Mouse (Mus musculus) liver, postnatal 0 days (tissue): ENCODE measurements around the gene Rbm33. TPM values are rescaled to one million over a fixed set of nuclear protein-coding genes. Genes with fewer than 3 reads are reported as not detected.
A peak's percentile ranks its signal among the peaks of the same experiment; 100 is the strongest.

ENCODE experiments used
- ATAC-seq: fragments of 200-750 bp; cut with Nextera tagmentation; 2 replicates; pipeline ENCODE4 v1.8.0; 2017; ENCODE audit warnings: mild to moderate bottlenecking, moderate library complexity
- DNase-seq: peaks from one replicate; pipeline ENCODE4 v3.0.0-alpha.2; 2016
- H3K27ac ChIP-seq: fragments of 300-500 bp; sonication (generic); 2 replicates; pipeline ENCODE4 v1.5.1; 2014; ENCODE audit warnings: antibody characterized with exemption, moderate library complexity, mild to moderate bottlenecking, low read depth
- H3K27me3 ChIP-seq: fragments of 300-500 bp; sonication (generic); 2 replicates; pipeline ENCODE4 v1.6.1; 2014; ENCODE audit warnings: low read length, control low read depth, mixed read lengths; ENCODE audit not compliant: insufficient read depth
- H3K36me3 ChIP-seq: fragments of 300-500 bp; sonication (generic); replicated peaks from 2 replicates; pipeline ENCODE4 v1.6.1; 2014; ENCODE audit warnings: mild to moderate bottlenecking, control low read depth, low read length, moderate library complexity, mixed read lengths; ENCODE audit not compliant: insufficient read depth
- H3K4me1 ChIP-seq: fragments of 300-500 bp; sonication (generic); 2 replicates; pipeline ENCODE4 v1.6.1; 2014; ENCODE audit warnings: antibody characterized with exemption, mild to moderate bottlenecking, control low read depth; ENCODE audit not compliant: insufficient read depth
- H3K4me2 ChIP-seq: fragments of 300-500 bp; sonication (generic); 2 replicates; pipeline ENCODE4 v1.6.1; 2014; ENCODE audit warnings: low read depth, mild to moderate bottlenecking, low read length, moderate library complexity, mixed read lengths
- H3K4me3 ChIP-seq: fragments of 300-500 bp; sonication (generic); 2 replicates; pipeline ENCODE4 v1.5.1; 2014; ENCODE audit warnings: low read depth, low read length
- H3K9ac ChIP-seq: fragments of 300-500 bp; sonication (generic); replicated peaks from 2 replicates; pipeline ENCODE4 v1.6.1; 2014; ENCODE audit warnings: mild to moderate bottlenecking, moderate library complexity
- H3K9me3 ChIP-seq: fragments of 300-500 bp; sonication (generic); 2 replicates; pipeline ENCODE4 v1.6.1; 2016; ENCODE audit warnings: mild to moderate bottlenecking, control low read depth, low read length, mixed read lengths
- CTCF ChIP-seq: sonication (generic); IDR thresholded peaks from 2 replicates; pipeline ENCODE4 v1.5.1; 2016; ENCODE audit warnings: antibody characterized with exemption, low read depth
- EP300 ChIP-seq: IDR thresholded peaks from 2 replicates; pipeline ENCODE4 v1.6.1; 2016; ENCODE audit warnings: antibody characterized with exemption, low read depth, mild to moderate bottlenecking
- WGBS: fragments of 180-500 bp; shearing (Covaris S2); extraction: QIAGEN DNeasy Blood & Tissue Kit; methylation state at CpG from one replicate; pipeline ENCODE4 v1.1.7; 2014; ENCODE audit not compliant: insufficient replicate concordance; 5-methylcytosine and 5-hydroxymethylcytosine counted together
- polyA plus RNA-seq: library from polyadenylated mRNA; unstranded; fragments of >200 nt; fragmentation: Nextera tagmentation; extraction: Ambion mirVana; gene quantifications from 2 replicates; pipeline ENCODE4 v1.2.1, GENCODE M21; 2015

Rbm33 gene
- polyA plus RNA-seq, 1 experiment from 2014 or later, result 4.4 TPM

DNA sequence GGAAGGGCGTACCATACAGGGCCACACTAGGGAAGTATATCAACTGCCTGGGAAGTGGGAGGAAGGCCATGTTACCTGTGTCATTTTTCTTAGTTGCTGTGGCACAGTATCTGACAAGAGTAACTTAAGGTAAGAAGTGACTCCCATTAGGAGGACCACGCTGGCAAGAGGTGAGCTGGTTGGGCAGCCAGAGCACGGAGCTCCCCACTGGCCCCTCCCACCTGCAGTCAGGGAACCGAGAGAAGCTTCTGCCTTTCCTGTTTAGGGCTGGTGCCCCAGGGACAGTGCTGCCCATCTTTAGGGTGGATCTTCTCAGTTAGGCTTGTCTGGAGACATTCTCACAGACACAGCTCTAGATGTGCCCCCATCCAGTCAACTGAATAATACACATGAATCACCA is 106.9 kb downstream of the Rbm33 start:
- 57% methylated on average over 4 of the region's 4 CpGs for WGBS
- peaks cover 7% of the 10 kb centered on the region for H3K36me3 ChIP-seq
- no peak overlapping the region for H3K27ac ChIP-seq
- TF ChIP-seq CTCF, result no peak
- TF ChIP-seq EP300, result no peak
- DNase-seq, result no peak
- H3K4me1 ChIP-seq, result no peaks in the 10 kb centered on the region
- H3K4me2 ChIP-seq, result no peak overlapping the region
- no peaks in the 10 kb centered on the region for H3K27me3 ChIP-seq
- no peak overlapping the region for H3K9ac ChIP-seq
- H3K4me3 ChIP-seq, result no peak overlapping the region
- ATAC-seq, result no peak
- no peaks in the 10 kb centered on the region for H3K9me3 ChIP-seq

- no peaks in the 10 kb centered on the region for H3K9me3 ChIP-seq
- no peaks in the 10 kb centered on the region for H3K4me1 ChIP-seq
- H3K27ac ChIP-seq, result no peak overlapping the region
- ATAC-seq (no peak), DNase-seq (no peak)
- H3K9ac ChIP-seq, result no peak overlapping the region
- no peak overlapping the region for H3K4me3 ChIP-seq
- H3K4me2 ChIP-seq, result no peak overlapping the region
- WGBS, result 78% methylated on average over 9 of the region's 9 CpGs
- H3K27me3 ChIP-seq, result no peaks in the 10 kb centered on the region
- H3K36me3 ChIP-seq, result no peaks in the 10 kb centered on the region
- TF ChIP-seq CTCF (no peak), EP300 (no peak)
Observed at GRCm38 (mm10) chr5:28425926-28426325, 109.0 kb downstream of the Rbm33 start.

DNA sequence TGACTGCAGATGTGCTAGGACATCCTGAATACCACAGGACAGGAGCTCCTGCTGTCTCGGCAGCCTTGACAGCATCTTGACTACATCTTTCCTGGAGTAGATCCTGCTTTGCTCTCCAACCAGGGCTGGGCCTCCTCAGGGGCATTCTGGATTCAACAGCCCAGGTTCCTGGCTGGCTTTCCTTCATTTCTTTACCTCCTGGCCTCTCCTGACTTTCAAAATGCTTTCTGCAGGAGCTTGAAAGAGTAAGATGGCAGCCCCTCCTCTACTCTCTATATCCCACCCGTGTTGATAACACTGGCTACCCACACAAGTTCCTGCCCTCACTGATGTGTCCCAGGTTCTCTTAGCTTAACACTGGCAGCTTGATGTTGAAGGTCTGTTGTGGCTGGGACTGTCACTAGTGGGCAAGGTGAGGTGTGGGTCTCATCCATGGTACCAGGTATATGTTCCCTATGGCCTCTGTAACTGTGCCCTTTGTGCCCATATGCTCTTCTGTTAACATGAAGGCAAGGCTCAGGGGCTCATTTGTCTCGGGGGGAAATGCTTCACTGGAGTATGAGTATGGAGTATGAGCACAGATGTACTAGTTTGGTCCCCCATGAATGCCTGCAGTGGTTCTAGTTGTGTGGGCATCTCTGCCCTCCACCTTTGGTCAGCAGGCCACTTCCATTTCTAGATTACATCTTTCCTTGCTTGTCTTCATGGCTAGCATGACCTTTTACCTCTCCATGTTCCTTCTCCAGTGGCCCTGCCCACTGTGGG is 133.4 kb downstream of the Rbm33 start:
- no peak overlapping the region for H3K4me3 ChIP-seq
- 0 out of 2 replicates have a peak, but pooled peaks cover 4% of the 10 kb centered on the region for H3K27me3 ChIP-seq

DNA sequence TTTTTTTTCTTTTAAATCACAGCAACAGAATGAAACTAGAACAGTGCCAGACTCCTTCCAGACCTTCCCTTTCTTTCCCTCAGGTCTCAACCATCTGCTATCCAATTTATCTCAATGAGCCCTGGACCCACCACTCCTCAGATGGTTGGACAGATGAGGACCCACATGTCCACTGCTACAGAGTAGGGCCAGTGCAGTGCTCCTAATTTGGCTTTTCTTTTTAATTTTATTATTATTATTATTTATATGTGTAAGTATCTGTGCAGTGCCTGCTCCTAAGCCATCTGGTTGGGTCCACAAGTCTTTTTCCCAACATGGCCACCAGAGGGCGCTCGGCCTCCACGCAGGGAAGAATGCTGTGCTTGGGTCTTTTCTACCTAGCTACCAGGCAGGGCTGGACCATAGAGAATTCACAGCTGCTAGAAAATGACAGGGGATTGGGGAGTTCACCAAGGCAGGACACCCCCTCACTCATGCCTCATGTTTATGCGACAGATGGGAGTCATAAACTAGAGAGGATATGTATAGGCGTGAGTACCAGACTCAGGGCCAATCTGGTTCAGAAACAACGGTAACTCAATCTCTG is 134.2 kb downstream of the Rbm33 start:
- no peaks in the 10 kb centered on the region for H3K9me3 ChIP-seq
- TF ChIP-seq EP300 (no peak), CTCF (peak; percentile 97)
- no peaks in the 10 kb centered on the region for H3K4me1 ChIP-seq
- no peak overlapping the region for H3K4me2 ChIP-seq
- H3K27me3 ChIP-seq, result peaks cover 6% of the 10 kb centered on the region; the same call in 1 of the 2 replicates
- WGBS, result 29% methylated on average over 6 of the region's 6 CpGs
- no peak overlapping the region for H3K4me3 ChIP-seq
- H3K27ac ChIP-seq, result no peak overlapping the region
- no peaks in the 10 kb centered on the region for H3K36me3 ChIP-seq
- peak; percentile 82 for DNase-seq
- no peak for ATAC-seq
- no peak overlapping the region for H3K9ac ChIP-seq

More for the DNA sequence above, 133.4 kb downstream of the Rbm33 start:
- 44% methylated on average over 3 of the region's 3 CpGs for WGBS
- no peak overlapping the region for H3K4me2 ChIP-seq
- ATAC-seq, result no peak
- H3K9me3 ChIP-seq, result no peaks in the 10 kb centered on the region
- no peaks in the 10 kb centered on the region for H3K4me1 ChIP-seq
- H3K36me3 ChIP-seq, result no peaks in the 10 kb centered on the region
- no peak overlapping the region for H3K9ac ChIP-seq
- no peak for TF ChIP-seq CTCF
- TF ChIP-seq EP300, result no peak
- peak; percentile 6 for DNase-seq
- no peak overlapping the region for H3K27ac ChIP-seq

- H3K4me2 ChIP-seq, result no peak overlapping the region
- peaks cover 20% of the 10 kb centered on the region for H3K27me3 ChIP-seq
- no peak overlapping the region for H3K27ac ChIP-seq
- H3K9me3 ChIP-seq, result no peaks in the 10 kb centered on the region
- ATAC-seq (no peak), DNase-seq (no peak)
- H3K36me3 ChIP-seq, result no peaks in the 10 kb centered on the region
- WGBS, result 68% methylated on average over 5 of the region's 5 CpGs
- TF ChIP-seq EP300, result no peak
- TF ChIP-seq CTCF, result no peak
- no peak overlapping the region for H3K9ac ChIP-seq
- H3K4me1 ChIP-seq, result no peaks in the 10 kb centered on the region
- no peak overlapping the region for H3K4me3 ChIP-seq
Observed at GRCm38 (mm10) chr5:28453086-28453485, 136.2 kb downstream of the Rbm33 start.

- H3K9me3 ChIP-seq, result no peaks in the 10 kb centered on the region
- H3K9ac ChIP-seq, result no peak overlapping the region
- peaks cover 25% of the 10 kb centered on the region for H3K27me3 ChIP-seq
- DNase-seq (no peak), ATAC-seq (no peak)
- H3K4me3 ChIP-seq, result no peak overlapping the region
- no peaks in the 10 kb centered on the region for H3K4me1 ChIP-seq
- H3K4me2 ChIP-seq, result no peak overlapping the region
- no peak for TF ChIP-seq CTCF
- no peak for TF ChIP-seq EP300
- no peak overlapping the region for H3K27ac ChIP-seq
- H3K36me3 ChIP-seq, result no peaks in the 10 kb centered on the region
- 42% methylated on average over 3 of the region's 3 CpGs for WGBS
Observed at GRCm38 (mm10) chr5:28453523-28453922, 136.6 kb downstream of the Rbm33 start.
